Mouse (Mus musculus): Measurements from ENCODE around the gene BC004004. TPM values are rescaled to one million over a fixed set of nuclear protein-coding genes. Genes with fewer than 3 reads are reported as not detected.

Gene BC004004
- polyA plus RNA-seq (2012; fragmentation: generic; extraction: Trizol) = 120 TPM

DNA sequence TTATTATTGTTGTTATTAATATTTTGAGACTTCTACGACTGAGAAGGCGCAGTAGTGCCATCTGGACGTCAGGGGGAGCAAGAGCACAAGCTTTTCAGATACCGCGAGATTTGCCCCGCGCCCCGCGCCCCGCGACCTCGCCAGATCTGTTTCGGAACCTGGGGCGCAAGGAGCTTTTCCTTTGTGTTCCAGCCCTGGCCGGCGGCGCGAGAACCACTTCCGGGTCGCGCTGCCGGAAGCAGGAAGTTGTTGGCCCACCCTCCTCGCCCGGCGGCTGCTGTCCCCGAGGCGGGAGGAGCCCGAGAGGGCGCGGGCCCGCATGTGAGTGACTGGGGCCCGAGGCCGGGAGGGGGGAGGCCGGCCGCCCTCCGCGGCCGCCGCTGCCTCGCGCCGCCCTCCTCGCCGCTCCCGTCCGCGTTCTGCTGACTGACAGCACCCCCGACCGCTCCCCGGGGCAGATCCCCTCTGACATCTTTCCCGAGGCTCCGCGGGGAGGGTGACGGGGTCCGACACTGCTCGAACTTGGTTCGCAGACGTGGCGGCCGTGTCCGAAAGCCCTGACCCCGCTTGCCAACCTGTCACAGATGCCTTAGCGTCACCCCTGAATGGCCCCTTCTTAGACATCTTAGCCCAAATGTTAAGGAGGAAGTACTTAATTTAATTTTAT is at the start of gene BC004004:
Gene BC004004, plus strand, starts transcription at position 107 of the 667 bp plus-strand sequence.
- Histone ChIP-seq H3K36me3 (ENCODE audit: control insufficient read depth, insufficient read depth) (no peaks in the 10 kb centered on the region), H3ac (ENCODE audit: control insufficient read depth, insufficient read length) (peak within 1 kb of the TSS; percentile 79), H3K4me2 (ENCODE audit: low read depth) (peak within 1 kb of the TSS; percentile 88), H3K4me3 (peak within 1 kb of the TSS; percentile 56), H3K79me2 (ENCODE audit: control insufficient read depth, insufficient read depth) (peaks cover 40% of the 10 kb centered on the region), H3K27me3 (ENCODE audit: control insufficient read depth, insufficient read depth, insufficient read length) (no peaks in the 10 kb centered on the region)
- TF ChIP-seq USF1 (IDR thresholded peaks at IDR 0.05; ENCODE audit: low read depth) (no peak), MAX (IDR thresholded peaks at IDR 0.05; ENCODE audit: low read depth) (peak; percentile 24), SRF (IDR thresholded peaks at IDR 0.05; ENCODE audit: control insufficient read depth, insufficient read length, low read depth) (no peak), TCF3 (IDR thresholded peaks at IDR 0.05; ENCODE audit: insufficient read length, low read depth) (no peak), REST (IDR thresholded peaks at IDR 0.05; ENCODE audit: insufficient read depth, insufficient read length) (no peak), E2F4 (IDR thresholded peaks at IDR 0.05; ENCODE audit: insufficient read depth) (no peak), CEBPB (IDR thresholded peaks at IDR 0.05; ENCODE audit: insufficient read depth, poor library complexity, severe bottlenecking) (no peak), POLR2A (IDR thresholded peaks at IDR 0.05; ENCODE audit: insufficient read length, low read depth) (peak; percentile 70), POLR2AphosphoS2 (IDR thresholded peaks at IDR 0.05; ENCODE audit: insufficient read length, low read depth) (peak; percentile 55), MYOD1 (IDR thresholded peaks at IDR 0.05; ENCODE audit: control insufficient read depth in 1 of 3, insufficient read length in 2 of 3, low read depth in 2 of 3) (peak in 1 of 3 experiments; percentile 20), TCF12 (IDR thresholded peaks at IDR 0.05; ENCODE audit: insufficient read depth, poor library complexity, severe bottlenecking) (no peak), MYOG (IDR thresholded peaks at IDR 0.05; ENCODE audit: control insufficient read depth in 1 of 3, insufficient read depth in 1 of 3, insufficient read length in 2 of 3, low read depth in 2 of 3) (peak in 1 of 3 experiments; percentile 18)

- H3ac ChIP-seq (ENCODE audit: control insufficient read depth, insufficient read length) = no peak overlapping the region
- no peak overlapping the region for H3K4me2 ChIP-seq (ENCODE audit: low read depth)
- H3K27me3 ChIP-seq (ENCODE audit: control insufficient read depth, insufficient read depth, insufficient read length) = peaks cover 73% of the 10 kb centered on the region
Measured at GRCm38 (mm10) chr17:29220631-29221030, 48.0 kb upstream of the BC004004 start.

GRCm38 (mm10) chr17:29231109-29231508 is 37.5 kb upstream of the BC004004 start:
- Histone ChIP-seq H3K27me3 (ENCODE audit: control insufficient read depth, insufficient read depth, insufficient read length) (peaks cover 41% of the 10 kb centered on the region), H3K79me2 (ENCODE audit: control insufficient read depth, insufficient read depth) (no peaks in the 10 kb centered on the region), H3ac (ENCODE audit: control insufficient read depth, insufficient read length) (no peak overlapping the region), H3K4me3 (no peak overlapping the region), H3K36me3 (ENCODE audit: control insufficient read depth, insufficient read depth) (no peaks in the 10 kb centered on the region), H3K4me2 (ENCODE audit: low read depth) (no peak overlapping the region)
- TF ChIP-seq CEBPB (IDR thresholded peaks at IDR 0.05; ENCODE audit: insufficient read depth, poor library complexity, severe bottlenecking) (no peak), REST (IDR thresholded peaks at IDR 0.05; ENCODE audit: insufficient read depth, insufficient read length) (no peak), E2F4 (IDR thresholded peaks at IDR 0.05; ENCODE audit: insufficient read depth) (no peak), MYOD1 (IDR thresholded peaks at IDR 0.05; ENCODE audit: control insufficient read depth in 1 of 3, insufficient read length in 2 of 3, low read depth in 2 of 3) (no peak), POLR2AphosphoS2 (IDR thresholded peaks at IDR 0.05; ENCODE audit: insufficient read length, low read depth) (no peak), USF1 (IDR thresholded peaks at IDR 0.05; ENCODE audit: low read depth) (no peak), SRF (IDR thresholded peaks at IDR 0.05; ENCODE audit: control insufficient read depth, insufficient read length, low read depth) (no peak), TCF3 (IDR thresholded peaks at IDR 0.05; ENCODE audit: insufficient read length, low read depth) (no peak), POLR2A (IDR thresholded peaks at IDR 0.05; ENCODE audit: insufficient read length, low read depth) (no peak), MYOG (IDR thresholded peaks at IDR 0.05; ENCODE audit: control insufficient read depth in 1 of 3, insufficient read depth in 1 of 3, insufficient read length in 2 of 3, low read depth in 2 of 3) (no peak), TCF12 (IDR thresholded peaks at IDR 0.05; ENCODE audit: insufficient read depth, poor library complexity, severe bottlenecking) (no peak), MAX (IDR thresholded peaks at IDR 0.05; ENCODE audit: low read depth) (no peak)

More at GRCm38 (mm10) chr17:29220631-29221030, 48.0 kb upstream of the BC004004 start:
- Histone ChIP-seq H3K79me2 (ENCODE audit: control insufficient read depth, insufficient read depth) (no peaks in the 10 kb centered on the region), H3K4me3 (no peak overlapping the region), H3K36me3 (ENCODE audit: control insufficient read depth, insufficient read depth) (no peaks in the 10 kb centered on the region)
- TF ChIP-seq POLR2A (IDR thresholded peaks at IDR 0.05; ENCODE audit: insufficient read length, low read depth) = no peak
- no peak for TF ChIP-seq MYOG (IDR thresholded peaks at IDR 0.05; ENCODE audit: control insufficient read depth in 1 of 3, insufficient read depth in 1 of 3, insufficient read length in 2 of 3, low read depth in 2 of 3)
- no peak for TF ChIP-seq MYOD1 (IDR thresholded peaks at IDR 0.05; ENCODE audit: control insufficient read depth in 1 of 3, insufficient read length in 2 of 3, low read depth in 2 of 3)
- TF ChIP-seq CEBPB (IDR thresholded peaks at IDR 0.05; ENCODE audit: insufficient read depth, poor library complexity, severe bottlenecking) = no peak
- TF ChIP-seq MAX (IDR thresholded peaks at IDR 0.05; ENCODE audit: low read depth) = no peak
- no peak for TF ChIP-seq POLR2AphosphoS2 (IDR thresholded peaks at IDR 0.05; ENCODE audit: insufficient read length, low read depth)
- TF ChIP-seq TCF3 (IDR thresholded peaks at IDR 0.05; ENCODE audit: insufficient read length, low read depth) = no peak
- no peak for TF ChIP-seq TCF12 (IDR thresholded peaks at IDR 0.05; ENCODE audit: insufficient read depth, poor library complexity, severe bottlenecking)
- TF ChIP-seq SRF (IDR thresholded peaks at IDR 0.05; ENCODE audit: control insufficient read depth, insufficient read length, low read depth) = no peak
- TF ChIP-seq REST (IDR thresholded peaks at IDR 0.05; ENCODE audit: insufficient read depth, insufficient read length) = no peak
- no peak for TF ChIP-seq USF1 (IDR thresholded peaks at IDR 0.05; ENCODE audit: low read depth)
- no peak for TF ChIP-seq E2F4 (IDR thresholded peaks at IDR 0.05; ENCODE audit: insufficient read depth)

GRCm38 (mm10) chr17:29236111-29236510 is 32.5 kb upstream of the BC004004 start:
- H3K4me2 ChIP-seq (ENCODE audit: low read depth) = no peak overlapping the region
- no peak overlapping the region for H3K4me3 ChIP-seq

More at GRCm38 (mm10) chr17:29236111-29236510, 32.5 kb upstream of the BC004004 start:
- Histone ChIP-seq H3K27me3 (ENCODE audit: control insufficient read depth, insufficient read depth, insufficient read length) (peaks cover 68% of the 10 kb centered on the region), H3K79me2 (ENCODE audit: control insufficient read depth, insufficient read depth) (no peaks in the 10 kb centered on the region), H3K36me3 (ENCODE audit: control insufficient read depth, insufficient read depth) (no peaks in the 10 kb centered on the region), H3ac (ENCODE audit: control insufficient read depth, insufficient read length) (no peak overlapping the region)
- peak in 1 of 3 experiments; percentile 24 for TF ChIP-seq MYOD1 (IDR thresholded peaks at IDR 0.05; ENCODE audit: control insufficient read depth in 1 of 3, insufficient read length in 2 of 3, low read depth in 2 of 3)
- no peak for TF ChIP-seq MYOG (IDR thresholded peaks at IDR 0.05; ENCODE audit: control insufficient read depth in 1 of 3, insufficient read depth in 1 of 3, insufficient read length in 2 of 3, low read depth in 2 of 3)
- TF ChIP-seq TCF12 (IDR thresholded peaks at IDR 0.05; ENCODE audit: insufficient read depth, poor library complexity, severe bottlenecking) = no peak
- TF ChIP-seq CEBPB (IDR thresholded peaks at IDR 0.05; ENCODE audit: insufficient read depth, poor library complexity, severe bottlenecking) = no peak
- no peak for TF ChIP-seq E2F4 (IDR thresholded peaks at IDR 0.05; ENCODE audit: insufficient read depth)
- no peak for TF ChIP-seq MAX (IDR thresholded peaks at IDR 0.05; ENCODE audit: low read depth)
- TF ChIP-seq TCF3 (IDR thresholded peaks at IDR 0.05; ENCODE audit: insufficient read length, low read depth) = no peak
- no peak for TF ChIP-seq POLR2A (IDR thresholded peaks at IDR 0.05; ENCODE audit: insufficient read length, low read depth)
- TF ChIP-seq POLR2AphosphoS2 (IDR thresholded peaks at IDR 0.05; ENCODE audit: insufficient read length, low read depth) = no peak
